Mouse (Mus musculus): ENCODE measurements around the gene Clec5a.
"Not testable (repeated sequence)": the region's sequence is repeated elsewhere in the genome, so short reads cannot be mapped to it uniquely, and the experiment has no call there.

The Clec5a gene

DNA sequence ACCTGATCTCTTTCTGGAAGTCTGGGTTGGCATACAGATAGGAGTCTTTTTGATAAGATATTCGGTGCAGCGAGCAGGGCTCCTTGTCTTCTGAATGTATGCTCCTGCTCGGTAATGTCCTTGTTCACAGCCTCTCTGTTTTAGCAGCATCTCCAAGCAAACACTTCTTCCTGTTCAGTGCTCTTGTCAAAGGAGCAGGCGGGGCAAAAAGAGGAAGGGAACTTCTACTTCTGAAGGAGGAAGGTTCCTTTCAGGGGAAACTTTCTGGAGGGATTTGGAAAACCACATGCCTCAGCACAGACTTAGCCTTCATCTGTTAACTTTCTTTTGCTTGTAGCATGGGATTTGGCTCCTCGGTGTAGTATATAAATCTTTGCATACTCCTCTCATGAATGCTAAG is at the start of gene Clec5a:
Gene Clec5a (minus strand): TSS at position 177 of the 400 bp plus-strand sequence.
- DNase-seq (ENCODE audit: low read depth, low spot score), result peak; percentile 4

- no peak for DNase-seq (ENCODE audit: low read depth, low spot score)
Measured at GRCm38 (mm10) chr6:40634640-40635071, 49.0 kb upstream of the Clec5a start.

DNA sequence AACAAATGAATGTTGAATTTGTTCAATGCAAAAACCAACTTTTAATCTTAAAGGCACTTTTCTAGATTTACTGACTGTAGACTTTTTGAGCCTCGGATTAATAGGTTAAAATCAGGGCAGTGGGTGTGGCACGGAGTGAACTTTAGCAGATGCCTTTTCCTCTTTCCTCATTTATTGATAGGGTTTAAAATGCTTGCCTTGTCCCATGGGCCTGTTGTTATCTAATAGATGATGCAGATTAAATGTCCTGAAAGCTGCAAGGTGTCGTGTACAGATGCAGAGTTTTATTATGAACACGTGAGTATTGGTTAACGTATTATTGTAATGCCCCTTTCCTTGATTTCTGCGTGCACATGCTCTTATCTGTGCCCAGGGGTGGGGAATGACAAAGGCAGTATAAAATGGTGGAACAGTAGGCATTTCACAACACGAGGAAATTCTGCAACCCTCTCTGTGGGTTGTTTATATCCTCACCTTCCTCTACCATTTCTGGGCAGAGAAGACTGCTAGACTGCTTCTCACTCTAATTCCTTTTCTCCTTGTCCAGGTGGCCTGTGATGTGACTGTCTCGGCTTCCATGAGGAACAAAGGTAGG is 42.9 kb upstream of the Clec5a start, which contains the start of gene Mgam:
Gene Mgam (plus strand): TSS at position 426 of the 595 bp plus-strand sequence.
- no peak for DNase-seq (ENCODE audit: low read depth, low spot score)

DNA sequence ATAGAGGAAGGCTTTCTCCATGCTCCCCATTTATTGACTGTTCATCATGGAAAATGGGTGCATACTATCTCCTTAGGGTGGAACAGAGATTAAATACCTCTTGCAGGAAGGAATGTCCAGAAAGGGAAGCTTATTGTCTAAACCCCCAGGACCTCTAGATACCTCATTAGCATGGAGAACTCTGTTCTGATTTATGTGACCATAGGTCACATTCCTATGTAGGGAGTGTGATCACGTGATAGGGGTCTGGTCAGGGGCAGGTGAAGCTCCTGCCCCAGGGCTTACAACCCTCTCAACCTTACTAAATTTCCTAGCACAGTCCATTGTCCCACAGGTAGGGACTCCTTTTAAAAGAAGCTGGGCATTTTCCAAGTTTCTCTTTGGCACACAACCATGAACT is 40.5 kb upstream of the Clec5a start:
- no peak for DNase-seq (ENCODE audit: low read depth, low spot score)

DNA sequence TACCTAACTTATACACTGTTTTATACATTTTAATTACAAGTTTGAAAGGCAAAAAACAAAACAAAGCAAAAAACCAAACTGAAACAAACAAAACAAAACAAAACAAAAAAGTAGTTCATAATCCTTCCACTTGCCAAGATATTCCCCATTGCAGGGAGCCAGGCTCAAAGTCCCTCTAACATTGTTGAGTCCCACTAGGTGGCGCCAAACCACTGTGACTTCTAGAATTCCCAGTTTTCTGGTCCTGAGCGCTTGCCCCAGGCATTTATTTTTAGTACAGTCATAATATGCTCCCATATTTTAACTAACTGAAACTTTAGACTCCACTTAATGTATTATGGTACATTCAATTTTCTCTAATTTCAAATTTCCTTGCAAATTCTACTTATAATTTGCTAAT is 32.3 kb upstream of the Clec5a start:
- DNase-seq (ENCODE audit: low read depth, low spot score), result peak; percentile 77

DNA sequence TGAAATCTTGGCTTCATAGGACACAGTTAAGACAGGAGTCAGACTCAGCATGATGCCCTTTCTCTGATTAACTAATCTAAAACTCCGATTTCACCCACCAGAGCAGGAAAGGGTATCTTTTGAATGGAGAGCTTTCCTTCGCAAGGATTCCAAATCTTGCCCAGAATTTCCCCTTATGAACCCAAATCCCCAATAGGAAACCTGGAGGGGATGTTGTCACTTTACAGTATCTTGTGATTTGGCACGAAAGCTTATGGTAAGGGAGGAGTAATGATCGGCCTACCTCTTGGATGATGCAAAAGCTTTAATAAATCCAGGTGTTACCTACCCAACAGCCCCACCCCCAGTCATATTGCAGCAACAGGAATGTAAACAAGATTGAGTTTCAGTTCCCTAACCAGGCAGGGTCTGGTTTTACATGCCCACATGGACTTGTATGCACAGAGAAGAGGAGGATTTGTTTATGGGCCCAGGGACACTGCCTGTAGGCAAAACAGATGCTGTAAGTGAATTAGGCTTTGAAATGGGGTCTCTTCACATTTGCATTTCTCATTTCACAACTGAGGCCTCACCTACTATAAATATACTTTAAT is 27.7 kb upstream of the Clec5a start, which contains the start of gene Tas2r138:
Gene Tas2r138 (minus strand): TSS at position 51 of the 593 bp plus-strand sequence.
- DNase-seq (ENCODE audit: low read depth, low spot score), result no peak

GRCm38 (mm10) chr6:40610244-40610643 is 24.6 kb upstream of the Clec5a start:
- peak; percentile 68 for DNase-seq (ENCODE audit: low read depth, low spot score)

DNA sequence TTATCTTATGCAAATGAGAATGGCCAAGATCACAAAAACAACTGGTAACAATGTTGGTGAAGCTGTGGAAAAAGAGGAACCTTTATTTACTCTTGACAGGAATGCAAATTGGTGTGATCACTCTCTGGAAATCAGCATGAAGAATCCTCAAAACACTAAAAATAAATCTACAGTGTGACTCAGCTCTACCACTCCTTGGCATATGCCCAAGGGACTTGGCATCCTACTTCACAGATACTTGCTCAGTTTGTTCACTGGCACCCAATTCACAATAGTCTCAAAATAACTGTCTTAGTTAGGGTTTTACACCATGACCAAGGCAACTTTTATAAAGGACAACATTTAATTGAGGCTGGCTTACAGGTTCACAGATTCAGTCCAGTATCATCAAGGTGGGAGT is 21.8 kb upstream of the Clec5a start:
- DNase-seq (ENCODE audit: low read depth, low spot score), result peak; percentile 91

DNA sequence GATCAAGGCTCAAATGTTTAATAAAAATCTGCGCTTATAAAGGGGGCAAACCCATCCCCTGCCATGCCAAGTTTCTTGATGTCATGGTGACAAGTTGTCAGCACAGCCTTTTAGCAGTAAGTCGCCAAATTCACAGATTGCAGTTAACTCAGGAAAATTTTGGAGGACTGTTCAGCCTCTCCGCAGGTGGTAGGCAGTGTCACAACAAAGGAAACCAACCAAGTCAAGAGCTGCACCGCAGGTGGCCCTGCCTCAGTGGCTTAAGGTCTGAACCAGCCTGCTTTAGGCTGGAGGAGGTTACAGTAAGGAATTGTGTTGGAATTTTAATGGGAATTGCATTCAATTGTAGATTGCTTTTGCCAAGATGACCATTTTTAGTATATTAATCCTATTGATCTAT is 12.9 kb upstream of the Clec5a start:
- not testable (repeated sequence) for DNase-seq (ENCODE audit: low read depth, low spot score)

DNA sequence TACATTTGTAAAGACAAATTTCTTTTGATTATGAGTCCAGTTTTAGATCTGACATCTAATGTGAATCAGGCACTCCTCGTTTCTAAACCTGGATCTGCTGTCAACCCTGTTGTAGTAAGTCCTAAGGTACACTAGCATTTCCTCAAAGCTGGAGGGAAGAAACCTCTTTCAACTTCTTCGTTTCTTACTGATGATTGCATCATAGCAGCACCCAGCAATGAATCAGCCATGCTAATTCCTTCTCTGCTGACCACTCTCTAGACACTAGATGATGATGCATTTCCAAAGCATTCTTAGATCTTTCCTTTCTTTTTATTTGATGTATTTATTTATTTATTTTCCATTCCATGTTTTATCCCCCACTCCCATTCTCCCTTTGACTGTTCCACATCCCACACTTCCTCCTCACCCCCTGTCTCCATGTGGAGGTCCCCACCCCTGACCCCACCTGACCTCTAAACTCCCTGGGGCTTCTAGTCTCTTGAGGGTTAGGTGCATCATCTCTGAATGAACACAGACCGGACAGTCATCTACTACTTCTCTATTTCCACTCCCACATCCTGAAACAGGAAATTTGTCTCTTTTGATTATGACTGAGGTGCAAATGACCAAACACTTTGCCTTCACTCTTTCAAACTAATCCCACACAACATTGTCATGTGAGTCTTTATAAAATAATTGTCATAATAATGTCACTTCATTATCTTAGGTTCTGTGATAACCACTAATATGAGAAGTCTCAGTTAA is 9.4 kb upstream of the Clec5a start:
- DNase-seq (ENCODE audit: low read depth, low spot score), result no peak

DNA sequence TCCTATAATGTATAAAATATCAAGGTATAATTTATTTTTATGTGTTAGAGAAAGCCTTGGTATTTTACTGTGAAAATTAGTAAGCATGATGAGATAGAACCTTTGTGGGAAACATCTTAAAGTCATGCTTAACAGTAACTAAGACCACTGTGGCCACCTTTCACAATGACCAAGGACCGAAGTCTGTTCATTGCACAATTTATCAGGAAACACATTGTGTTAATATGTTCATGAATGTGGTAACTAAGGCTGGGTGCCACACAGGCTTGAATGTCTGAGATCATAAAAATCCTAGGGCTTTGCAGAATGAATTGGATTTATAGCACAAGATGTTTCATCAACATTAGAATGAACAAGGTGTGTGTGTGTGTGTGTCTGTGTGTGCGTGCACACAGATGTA is 2.7 kb upstream of the Clec5a start:
- DNase-seq (ENCODE audit: low read depth, low spot score), result no peak

- DNase-seq (ENCODE audit: low read depth, low spot score), result no peak
Measured at GRCm38 (mm10) chr6:40584336-40584735, 1.3 kb downstream of the Clec5a start.

GRCm38 (mm10) chr6:40576305-40576704 is 9.3 kb downstream of the Clec5a start:
- DNase-seq (ENCODE audit: low read depth, low spot score), result peak; percentile 30

DNA sequence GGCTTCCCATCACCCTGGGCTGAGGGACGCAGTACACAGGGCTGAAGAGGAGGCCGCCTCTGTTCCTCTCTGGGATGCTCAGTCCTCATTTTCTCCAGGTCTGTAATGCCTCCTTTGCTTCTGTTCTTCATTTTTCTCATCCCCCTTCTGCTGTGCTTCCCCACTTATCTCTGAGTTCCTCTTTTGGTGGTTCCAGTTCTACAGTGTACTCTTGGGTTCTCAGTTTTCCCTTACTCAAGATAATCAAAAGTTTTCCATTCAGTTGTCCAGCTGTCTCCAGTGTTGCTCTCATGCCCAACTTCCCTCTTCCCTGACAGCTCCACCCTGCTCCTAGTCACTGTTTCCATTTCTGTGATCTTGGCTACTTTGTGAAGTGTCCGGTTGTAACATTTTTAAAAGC is 12.0 kb downstream of the Clec5a start:
- peak; percentile 4 for DNase-seq (ENCODE audit: low read depth, low spot score)

DNA sequence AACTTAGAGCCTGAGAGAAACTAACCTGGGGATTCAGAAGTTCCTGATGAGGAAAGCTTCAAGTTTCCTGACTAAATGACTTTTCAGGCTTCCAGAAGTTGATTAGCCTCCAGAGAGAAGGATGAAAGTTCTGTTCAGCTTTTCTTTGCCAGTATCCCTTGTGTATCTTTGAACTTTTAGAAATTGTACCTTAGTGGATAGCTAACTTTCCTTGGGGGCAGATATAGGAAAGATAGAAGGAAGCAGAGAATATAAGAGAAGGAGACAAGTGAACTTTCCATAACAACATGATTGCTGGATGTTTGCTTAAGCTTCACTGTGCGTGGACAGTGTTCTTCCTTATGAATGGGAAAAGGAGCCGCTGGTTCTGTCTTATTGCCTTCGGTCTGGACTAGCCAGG is 16.4 kb downstream of the Clec5a start, which contains the start of gene Olfr460:
Gene Olfr460 (plus strand): TSS at position 301 of the 400 bp plus-strand sequence.
- no peak for DNase-seq (ENCODE audit: low read depth, low spot score)

DNA sequence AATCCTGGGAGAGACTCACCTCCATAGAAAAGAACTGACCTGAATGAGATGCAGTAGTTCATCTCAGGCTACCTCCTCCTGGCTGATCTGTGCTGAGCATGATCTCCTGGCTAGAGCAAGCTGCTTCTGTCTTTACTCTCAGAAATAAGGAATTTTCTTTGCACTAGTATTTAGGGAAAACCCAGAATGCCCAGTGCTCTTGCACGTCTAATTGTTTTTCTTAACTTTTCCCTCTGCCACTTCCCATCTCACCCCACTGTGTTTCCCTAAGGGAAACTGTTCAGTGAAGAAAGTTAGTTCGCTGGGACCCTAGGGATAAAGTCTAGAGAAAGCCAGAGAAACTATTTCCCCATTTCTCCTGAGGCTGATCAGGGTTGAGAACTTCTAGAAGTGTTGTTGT is 30.7 kb downstream of the Clec5a start, which contains the start of gene Olfr461:
Gene Olfr461 (minus strand): TSS at position 101 of the 400 bp plus-strand sequence.
- no peak for DNase-seq (ENCODE audit: low read depth, low spot score)

DNA sequence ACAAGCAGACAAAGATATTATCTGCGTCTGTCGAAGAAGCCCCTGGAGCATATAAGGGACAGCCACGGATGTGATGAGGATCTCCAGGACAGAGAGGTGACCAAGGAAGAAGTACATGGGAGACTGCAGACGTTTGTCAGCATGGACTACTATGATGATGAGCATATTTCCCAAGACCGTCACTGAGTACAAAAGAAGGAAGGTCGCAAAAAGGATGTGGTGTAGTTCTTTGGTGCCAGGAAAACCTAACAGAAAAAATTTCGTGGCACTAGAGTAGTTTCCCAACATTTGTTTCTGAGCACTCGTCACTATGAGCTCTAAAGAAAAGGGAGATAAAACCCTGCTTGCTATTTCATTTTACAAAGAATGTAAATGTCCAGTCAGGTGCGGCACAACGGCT is 40.9 kb downstream of the Clec5a start:
- no peak for DNase-seq (ENCODE audit: low read depth, low spot score)
